Comparison of ENCODE assay signal across 15 mouse cellular contexts in the genomic region with DNA sequence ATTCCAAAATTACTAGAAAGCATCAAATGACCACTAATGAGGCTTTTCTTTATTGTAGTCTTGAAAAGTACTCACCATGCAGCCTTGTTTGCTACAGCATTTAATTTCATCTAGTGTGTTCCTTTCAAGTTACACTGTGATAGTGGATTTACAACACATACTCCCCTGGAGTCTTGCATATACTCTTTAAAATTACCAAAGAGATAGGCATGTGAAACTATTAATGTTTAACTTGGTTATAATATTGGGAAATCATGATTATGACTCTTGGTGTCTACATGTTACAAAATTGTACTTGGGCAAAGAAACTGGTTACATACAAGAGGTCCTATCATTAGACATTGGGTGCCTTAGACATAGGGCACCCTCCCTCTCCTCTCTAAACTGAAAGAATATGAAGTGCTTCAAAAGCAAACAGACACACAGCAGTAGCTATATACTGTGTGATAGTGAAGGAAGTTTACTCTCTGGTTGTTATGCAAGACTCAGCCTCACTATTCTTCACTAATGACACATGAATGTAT.
"Had no signal": no experiment of that assay in that cellular context is flagged by ENCODE, and none has a peak within 500 bp of the region (broad histone marks: within the 10 kb centered on the region; RNA-seq: fewer than 3 reads in every experiment).

No protein-coding gene starts in this region.

- H3K36me3 ChIP-seq: neural tube, embryonic 13.5 days; stomach, embryonic 15.5 days had no signal

- DNase-seq: retina, postnatal 1 day; right cerebral cortex, adult 18-20 months; right cerebral cortex, postnatal 14 days; right cerebral cortex, postnatal 25 days; right cerebral cortex, postnatal 4 days; spleen, adult 18-20 months; thymus, adult 18-20 months; thymus, adult 2 months; thymus, postnatal 14 days; thymus, postnatal 25 days; thymus, postnatal 36 days; thymus, postnatal 4 days had no signal

- H3K9ac ChIP-seq: neural tube, embryonic 13.5 days; stomach, embryonic 15.5 days had no signal

- H3K9me3 ChIP-seq: neural tube, embryonic 13.5 days; stomach, embryonic 15.5 days had no signal

- H3K27ac ChIP-seq: neural tube, embryonic 13.5 days; stomach, embryonic 15.5 days; stomach, postnatal 0 days had no signal

- H3K4me1 ChIP-seq: neural tube, embryonic 13.5 days; stomach, embryonic 15.5 days had no signal

- H3K4me2 ChIP-seq: neural tube, embryonic 13.5 days; stomach, embryonic 15.5 days had no signal

- H3K4me3 ChIP-seq: neural tube, embryonic 13.5 days; stomach, embryonic 15.5 days had no signal

- H3K27me3 ChIP-seq: neural tube, embryonic 13.5 days; stomach, embryonic 15.5 days had no signal
